Mouse (Mus musculus) urinary bladder, postnatal 36 days (tissue): ENCODE measurements around the gene Fam210b.
A peak's percentile ranks its signal among the peaks of the same experiment; 100 is the strongest.

ENCODE experiments used
- DNase-seq, 2 experiments: peaks; one replicate each; pipeline ENCODE4 v3.0.0; 2022; ENCODE audit warnings: low spot score in 2 of 2, mixed read lengths in 1 of 2

The Fam210b gene

GRCm38 (mm10) chr2:172349776-172350175, 4.4 kb downstream of the Fam210b start:
- no peak for DNase-seq

GRCm38 (mm10) chr2:172350773-172351172, 5.4 kb downstream of the Fam210b start:
- no peak for DNase-seq

GRCm38 (mm10) chr2:172353218-172353617, 7.9 kb downstream of the Fam210b start:
- DNase-seq: no peak

- no peak for DNase-seq
Observed at GRCm38 (mm10) chr2:172354761-172355160, 9.4 kb downstream of the Fam210b start.

GRCm38 (mm10) chr2:172355833-172356232, 10.5 kb downstream of the Fam210b start:
- DNase-seq: no peak

- DNase-seq: no peak
Observed at GRCm38 (mm10) chr2:172363176-172363575, 17.8 kb downstream of the Fam210b start.

- DNase-seq: peak; percentile 91 to 92
Observed at GRCm38 (mm10) chr2:172370411-172371223, 25.3 kb downstream of the Fam210b start, which contains the start of the genes Aurka and Cstf1. TSS of gene Aurka (minus strand) at chr2:172370535. TSS of gene Cstf1 (plus strand) at chr2:172370681.

- DNase-seq: no peak
Observed at GRCm38 (mm10) chr2:172371258-172371657, 25.9 kb downstream of the Fam210b start.

GRCm38 (mm10) chr2:172376551-172376950, 31.2 kb downstream of the Fam210b start:
- DNase-seq: no peak

GRCm38 (mm10) chr2:172376999-172377515, 31.7 kb downstream of the Fam210b start:
- no peak for DNase-seq

- peak; percentile 23 to 26 for DNase-seq
Observed at GRCm38 (mm10) chr2:172378332-172378731, 33.0 kb downstream of the Fam210b start.

GRCm38 (mm10) chr2:172380513-172380912, 35.1 kb downstream of the Fam210b start:
- no peak for DNase-seq

GRCm38 (mm10) chr2:172381341-172381740, 36.0 kb downstream of the Fam210b start:
- no peak for DNase-seq

- no peak for DNase-seq
Observed at GRCm38 (mm10) chr2:172381898-172382297, 36.5 kb downstream of the Fam210b start.

- DNase-seq: no peak
Observed at GRCm38 (mm10) chr2:172384715-172385114, 39.4 kb downstream of the Fam210b start.

- DNase-seq: no peak
Observed at GRCm38 (mm10) chr2:172390341-172390740, 45.0 kb downstream of the Fam210b start.

GRCm38 (mm10) chr2:172392041-172392521, 46.7 kb downstream of the Fam210b start:
- DNase-seq: no peak

- DNase-seq: peak in 1 of 2 experiments; percentile 39
Observed at GRCm38 (mm10) chr2:172393391-172394051, 48.2 kb downstream of the Fam210b start, which contains the start of gene Cass4. TSS of gene Cass4 (plus strand) at chr2:172393794.

GRCm38 (mm10) chr2:172394052-172394392, 48.7 kb downstream of the Fam210b start:
- DNase-seq: no peak

- DNase-seq: no peak
Observed at GRCm38 (mm10) chr2:172394671-172395070, 49.3 kb downstream of the Fam210b start.

GRCm38 (mm10) chr2:172395961-172396360, 50.6 kb downstream of the Fam210b start:
- no peak for DNase-seq

GRCm38 (mm10) chr2:172399901-172400300, 54.5 kb downstream of the Fam210b start:
- no peak for DNase-seq
